Mouse (Mus musculus) common myeloid progenitor, adult 5-6 weeks (primary cell): ENCODE data around the gene Gfpt1. TPM values are rescaled to one million over a fixed set of nuclear protein-coding genes. Genes with fewer than 3 reads are reported as not detected.
A peak's percentile ranks its signal among the peaks of the same experiment; 100 is the strongest.
"Not testable (repeated sequence)": the region's sequence is repeated elsewhere in the genome, so short reads cannot be mapped to it uniquely, and the experiment has no call there.

ENCODE experiments used
- ATAC-seq: replicated peaks from 2 replicates; pipeline ENCODE4 v1.8.0; 2016; ENCODE audit warnings: low read depth, mild to moderate bottlenecking, moderate TSS enrichment, inconsistent platforms; ENCODE audit not compliant: poor library complexity, severe bottlenecking
- total RNA-seq: library from RNA; stranded (forward); fragments of 200-1000, 187-1606 nt; gene quantifications from 2 replicates; pipeline ENCODE4 v1.2.3, GENCODE M21; 2017

Gfpt1 gene
- total RNA-seq, result 28.0 and 35.8 TPM in 2 replicates

- ATAC-seq, result peak; percentile 75
Measured at GRCm38 (mm10) chr6:87042337-87043130, at the start of gene Gfpt1. Gene Gfpt1 (plus strand): TSS chr6:87042846.

DNA sequence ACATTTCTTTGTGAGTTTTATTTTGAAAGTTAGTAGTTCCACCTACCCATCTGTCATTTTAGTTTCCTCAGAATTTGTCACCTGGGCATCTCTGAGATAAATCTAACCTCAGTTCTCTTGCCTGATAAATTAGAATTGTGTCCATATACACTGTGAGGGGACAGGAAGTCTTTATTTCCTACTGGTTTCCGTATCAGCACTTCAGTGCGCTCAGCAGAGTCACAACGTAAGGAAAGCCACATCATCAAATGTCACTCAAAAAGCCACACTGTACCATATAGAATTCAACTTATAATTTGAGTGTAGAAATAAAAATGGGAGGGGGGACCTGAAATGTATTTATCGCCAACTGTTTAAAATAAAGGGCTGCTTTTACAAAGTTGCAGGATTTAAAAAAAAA lies 48.4 kb upstream of the Gfpt1 start:
- ATAC-seq, result peak; percentile 84

DNA sequence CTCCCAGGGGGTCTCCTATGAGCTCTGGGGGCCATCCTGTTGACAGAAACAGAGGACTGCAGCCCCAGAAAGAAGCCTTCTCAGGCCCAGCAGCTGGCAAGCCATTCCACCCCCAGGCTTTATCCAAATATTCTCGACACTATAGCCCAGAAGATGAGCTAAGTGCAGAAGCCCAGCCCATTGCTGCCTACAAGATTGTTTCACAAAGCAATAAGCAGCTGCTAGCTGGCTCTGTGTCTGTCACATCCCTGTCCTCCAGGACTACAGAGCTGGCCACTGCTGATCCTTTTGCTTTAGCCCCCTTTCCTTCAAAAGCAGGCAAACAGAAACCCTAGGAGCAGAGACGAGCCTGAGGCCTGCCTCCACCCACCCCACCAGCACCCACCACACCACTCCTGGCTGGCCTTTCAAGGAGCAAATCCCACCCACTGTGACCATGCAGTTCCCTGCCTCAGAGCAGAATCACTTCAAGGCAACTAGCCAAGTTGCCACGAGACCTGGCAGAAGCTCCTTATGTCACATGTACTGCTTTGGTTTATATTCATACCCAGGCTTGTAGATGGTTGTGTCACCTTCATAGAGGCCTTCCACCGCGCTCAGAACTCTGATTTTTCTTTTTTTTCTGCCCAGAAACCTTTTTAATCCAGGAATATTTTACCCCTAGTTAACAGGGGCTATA lies 45.9 kb upstream of the Gfpt1 start:
- no peak for ATAC-seq

DNA sequence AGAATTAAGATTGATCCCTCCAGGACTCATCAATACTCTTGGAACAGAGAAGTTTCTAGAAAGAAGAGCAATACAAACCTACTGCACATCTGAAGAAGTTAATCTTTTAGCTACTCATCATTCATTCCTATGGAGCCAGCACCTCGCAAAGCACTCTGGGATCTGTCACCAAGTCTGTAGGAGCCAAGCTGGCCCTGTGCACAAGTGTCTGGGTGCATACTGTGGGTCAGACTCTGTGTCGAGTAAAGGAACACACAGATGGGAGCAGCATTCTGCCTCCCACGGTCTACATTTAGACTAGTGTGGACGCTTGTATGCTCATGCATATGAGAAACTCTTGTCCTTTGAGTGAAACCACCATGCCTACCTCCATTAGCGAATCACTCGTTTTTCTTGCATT lies 45.3 kb upstream of the Gfpt1 start:
- ATAC-seq, result no peak

- ATAC-seq, result no peak
Measured at GRCm38 (mm10) chr6:87001995-87002394, 40.7 kb upstream of the Gfpt1 start.

DNA sequence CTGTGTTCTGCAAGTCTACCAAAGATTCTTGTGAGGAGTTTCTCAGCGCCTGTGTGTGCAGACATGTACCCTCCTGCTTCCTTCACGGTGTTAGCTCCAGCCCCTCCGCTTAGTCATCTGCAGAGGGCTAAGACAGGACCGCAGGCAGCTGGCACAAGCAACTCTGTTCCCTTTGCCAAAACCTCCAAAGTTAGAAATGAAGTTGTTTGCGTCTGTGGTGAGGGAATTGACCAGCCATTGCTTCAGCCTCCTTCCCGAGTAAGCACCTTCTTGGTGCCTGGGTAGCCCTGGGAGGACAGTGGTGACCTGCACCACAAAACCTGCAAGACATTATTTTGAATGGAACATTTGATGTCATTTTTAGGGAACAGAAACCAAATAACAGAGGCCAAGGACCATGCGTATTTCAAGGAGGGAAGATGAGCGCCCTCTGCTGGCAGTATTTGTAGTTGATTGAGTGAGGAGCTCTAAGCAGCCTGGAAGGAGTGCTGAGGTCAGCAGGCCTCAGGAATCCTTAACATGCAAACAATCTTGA lies 40.1 kb upstream of the Gfpt1 start:
- ATAC-seq, result peak; percentile 94

DNA sequence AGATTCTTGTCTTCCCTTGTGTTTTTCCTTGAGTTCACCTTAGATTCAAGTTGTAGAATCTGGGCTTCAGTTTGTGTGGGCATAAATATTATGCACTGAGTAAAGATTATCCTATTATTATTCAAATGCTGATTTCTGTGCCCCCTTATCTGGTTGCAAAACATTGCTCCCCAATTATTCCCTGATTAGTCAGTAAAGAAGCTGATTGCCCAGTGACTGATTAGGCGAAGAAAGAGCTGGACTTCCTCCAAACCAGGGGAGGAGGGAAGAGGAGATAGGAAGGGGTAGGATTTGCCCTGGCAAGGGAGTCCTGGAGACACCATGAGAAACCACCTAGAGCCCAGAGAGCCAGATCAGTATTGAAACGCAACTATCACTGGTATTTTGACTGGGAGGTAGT lies 38.5 kb upstream of the Gfpt1 start:
- no peak for ATAC-seq

- no peak for ATAC-seq
Measured at GRCm38 (mm10) chr6:87005577-87005976, 37.1 kb upstream of the Gfpt1 start.

DNA sequence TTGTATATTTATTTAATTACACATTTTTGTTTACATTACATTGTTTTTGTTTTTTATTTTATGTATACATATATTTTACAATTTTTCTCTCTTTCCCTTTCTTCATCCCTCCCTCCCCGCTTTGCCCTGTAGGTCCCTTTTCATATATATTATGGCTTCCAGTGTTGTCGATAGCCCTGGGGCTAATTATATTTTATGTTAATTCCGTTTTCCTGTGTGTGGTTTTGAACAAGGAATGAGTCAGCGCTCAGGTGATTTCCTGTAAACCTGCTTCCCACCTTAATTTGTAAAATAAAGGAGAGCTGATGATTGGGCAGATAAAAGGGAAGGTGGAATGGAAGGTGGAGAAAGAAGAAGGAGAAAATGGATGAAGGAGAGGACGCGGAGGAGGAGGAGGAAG lies 33.8 kb upstream of the Gfpt1 start, which contains the start of gene Nfu1:
Nfu1 (plus strand) TSS at position 350 of the 400 bp plus-strand sequence.
- no peak for ATAC-seq

GRCm38 (mm10) chr6:87009692-87010328 lies 32.8 kb upstream of the Gfpt1 start:
- ATAC-seq, result peak; percentile 98

- ATAC-seq, result peak; percentile 87
Measured at GRCm38 (mm10) chr6:87016916-87017315, 25.7 kb upstream of the Gfpt1 start.

DNA sequence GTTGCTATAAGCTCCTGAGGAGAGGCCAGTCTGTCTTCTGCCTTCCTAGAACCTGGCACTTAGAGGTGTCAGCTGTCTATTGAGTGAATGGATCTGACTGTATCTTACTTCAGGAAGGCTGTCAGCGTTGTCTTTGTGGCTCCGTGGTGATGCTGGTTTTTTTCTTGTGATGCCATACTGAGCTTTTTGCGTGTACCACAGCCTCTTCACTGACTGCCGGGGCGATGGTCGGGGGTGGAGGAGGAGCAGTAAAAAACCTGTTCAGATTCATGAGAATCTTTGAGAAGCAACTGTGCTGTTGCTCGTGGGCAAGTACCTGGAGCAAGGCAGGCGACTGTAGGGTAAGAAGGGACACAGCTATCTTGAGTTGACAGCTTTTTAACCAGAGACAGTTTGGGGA lies 23.8 kb upstream of the Gfpt1 start:
- ATAC-seq, result no peak

GRCm38 (mm10) chr6:87021791-87022190 lies 20.9 kb upstream of the Gfpt1 start:
- no peak for ATAC-seq

GRCm38 (mm10) chr6:87026980-87027379 lies 15.7 kb upstream of the Gfpt1 start:
- ATAC-seq, result peak; percentile 87

DNA sequence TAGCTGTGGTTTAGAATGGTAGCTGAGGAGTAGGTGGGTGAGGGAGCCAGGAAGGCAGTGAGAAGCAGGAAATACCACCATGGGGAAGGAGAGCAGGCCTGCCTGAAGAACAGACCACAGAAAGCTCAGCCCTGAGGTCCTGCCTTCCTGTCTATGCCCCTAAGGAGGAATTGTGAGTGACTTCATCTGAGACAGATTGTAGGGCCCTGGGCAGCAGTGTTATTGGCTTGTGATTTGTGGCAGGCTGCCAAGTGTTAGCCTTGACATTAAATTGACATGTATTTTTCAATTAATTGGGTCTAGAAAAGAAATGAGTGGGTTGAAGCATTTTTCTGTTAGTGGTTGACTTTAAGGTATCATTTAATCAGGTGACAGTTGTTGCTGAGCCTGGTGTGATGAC lies 13.8 kb upstream of the Gfpt1 start:
- ATAC-seq, result no peak

DNA sequence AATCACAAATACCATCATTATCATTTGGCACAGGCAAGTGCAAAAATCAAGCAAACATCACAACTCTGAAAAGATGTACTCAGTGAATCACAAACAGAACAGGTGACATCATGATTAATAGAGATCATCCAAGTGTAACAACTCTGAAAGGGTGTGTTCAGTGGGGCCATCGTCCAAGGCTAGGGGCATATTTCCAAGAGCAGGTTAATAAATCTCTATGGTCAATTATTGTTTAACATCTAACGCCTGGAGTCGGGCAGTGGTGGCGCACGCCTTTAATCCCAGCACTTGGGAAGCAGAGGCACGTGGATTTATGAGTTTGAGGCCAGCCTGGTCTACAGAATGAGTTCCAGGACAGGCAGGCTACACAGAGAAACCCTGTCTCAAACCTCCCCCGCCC lies 11.3 kb upstream of the Gfpt1 start:
- ATAC-seq, result not testable (repeated sequence)

DNA sequence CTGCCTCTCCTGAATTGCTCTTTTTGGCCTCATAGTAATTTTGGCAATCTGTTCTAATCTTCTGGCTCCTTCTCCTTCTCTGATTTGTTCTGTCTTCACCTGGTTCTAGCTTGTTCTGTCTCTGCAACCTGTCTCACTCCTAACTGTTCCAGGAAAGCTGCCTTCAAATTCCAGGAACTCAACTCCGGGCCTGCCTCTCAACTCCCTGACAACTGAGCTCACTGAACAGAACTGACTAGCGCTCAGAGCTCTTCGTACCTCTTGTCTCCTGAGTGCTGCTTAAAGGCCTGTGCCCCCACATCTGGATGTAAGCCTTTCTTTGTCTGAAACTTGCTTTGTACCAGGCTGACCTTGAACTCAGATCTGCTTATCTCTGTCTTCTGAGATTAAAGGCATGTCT lies 10.2 kb upstream of the Gfpt1 start:
- no peak for ATAC-seq

- ATAC-seq, result no peak
Measured at GRCm38 (mm10) chr6:87034395-87034794, 8.3 kb upstream of the Gfpt1 start.

GRCm38 (mm10) chr6:87037826-87038620 lies 4.6 kb upstream of the Gfpt1 start:
- peak; percentile 29 for ATAC-seq

GRCm38 (mm10) chr6:87039161-87039560 lies 3.5 kb upstream of the Gfpt1 start:
- no peak for ATAC-seq
